In genomic region chr2:144299749-144300669, GRCm38 (mm10) we compare ENCODE assay signal across 10 mouse cellular contexts. TPM values are rescaled to one million over a fixed set of nuclear protein-coding genes. Genes with fewer than 3 reads are reported as not detected.
A peak's percentile ranks its signal among the peaks of the same experiment; 100 is the strongest.
DNase-seq lines count a peak whose midpoint lies in the region; ATAC-seq and TF ChIP-seq lines count a peak whose summit lies in the region.
"Had no signal": no experiment of that assay in that cellular context is flagged by ENCODE, and none has a peak within 500 bp of the region (broad histone marks: within the 10 kb centered on the region; RNA-seq: fewer than 3 reads in every experiment).

No protein-coding gene starts in this region.

- no peaks in the 10 kb centered on the region for H3K27me3 ChIP-seq in forebrain, postnatal 0 days (ENCODE audit: insufficient read depth, low read length)
- no peaks in the 10 kb centered on the region for H3K27me3 ChIP-seq in forebrain, embryonic 16.5 days (replicated peaks; ENCODE audit: control insufficient read depth, insufficient read depth, low read length)
- no peaks in the 10 kb centered on the region for H3K27me3 ChIP-seq in intestine, postnatal 0 days (replicated peaks; ENCODE audit: control insufficient read depth, insufficient read depth, low read length)
- H3K27me3 ChIP-seq in stomach, embryonic 16.5 days (ENCODE audit: control insufficient read depth, insufficient read depth, low read length) = no peaks in the 10 kb centered on the region
- H3K27me3 ChIP-seq in hindbrain, embryonic 13.5 days = no peaks in the 10 kb centered on the region

- DNase-seq in forebrain, postnatal 0 days = peak; percentile 13
- peak; percentile 8 for DNase-seq in urinary bladder, adult 18-20 months (ENCODE audit: low spot score in 2 of 2)
- no peak for DNase-seq in urinary bladder, postnatal 36 days (ENCODE audit: low spot score in 2 of 2)
- DNase-seq in embryo, embryonic 10 days (ENCODE audit: low spot score) = no peak

- no peak overlapping the region for H3K9ac ChIP-seq in forebrain, postnatal 0 days
- H3K9ac ChIP-seq in forebrain, embryonic 16.5 days (replicated peaks; ENCODE audit: low read depth, low read length) = no peak overlapping the region
- H3K9ac ChIP-seq in intestine, postnatal 0 days (ENCODE audit: low read depth, low read length) = no peak overlapping the region
- H3K9ac ChIP-seq in stomach, embryonic 16.5 days (ENCODE audit: low read length) = no peak overlapping the region
- no peak overlapping the region for H3K9ac ChIP-seq in hindbrain, embryonic 13.5 days

- H3K36me3 ChIP-seq in forebrain, postnatal 0 days (ENCODE audit: insufficient read depth) = no peaks in the 10 kb centered on the region
- no peaks in the 10 kb centered on the region for H3K36me3 ChIP-seq in forebrain, embryonic 16.5 days (ENCODE audit: control insufficient read depth, insufficient read depth)
- H3K36me3 ChIP-seq in intestine, postnatal 0 days (ENCODE audit: control insufficient read depth, insufficient read depth) = no peaks in the 10 kb centered on the region
- no peaks in the 10 kb centered on the region for H3K36me3 ChIP-seq in stomach, embryonic 16.5 days (ENCODE audit: control insufficient read depth, insufficient read depth, low read length)
- H3K36me3 ChIP-seq in hindbrain, embryonic 13.5 days = no peaks in the 10 kb centered on the region
- H3K36me3 ChIP-seq: midbrain, embryonic 10.5 days had no signal

- no peak overlapping the region for H3K4me3 ChIP-seq in forebrain, postnatal 0 days (ENCODE audit: low read depth, low read length)
- no peak overlapping the region for H3K4me3 ChIP-seq in forebrain, embryonic 16.5 days (replicated peaks; ENCODE audit: low read length)
- no peak overlapping the region for H3K4me3 ChIP-seq in intestine, postnatal 0 days (ENCODE audit: low read depth, low read length)
- no peak overlapping the region for H3K4me3 ChIP-seq in stomach, embryonic 16.5 days (replicated peaks; ENCODE audit: low read length)
- H3K4me3 ChIP-seq in hindbrain, embryonic 13.5 days = no peak overlapping the region
- H3K4me3 ChIP-seq: midbrain, embryonic 10.5 days had no signal

- H3K4me2 ChIP-seq in forebrain, postnatal 0 days (ENCODE audit: low read depth) = no peak overlapping the region
- no peak overlapping the region for H3K4me2 ChIP-seq in forebrain, embryonic 16.5 days (ENCODE audit: low read length)
- H3K4me2 ChIP-seq in intestine, postnatal 0 days (replicated peaks; ENCODE audit: low read depth) = peak overlapping the region; percentile 17
- peak overlapping the region; percentile 5; the same call in 1 of the 2 replicates for H3K4me2 ChIP-seq in stomach, embryonic 16.5 days (ENCODE audit: low read depth, low read length)
- H3K4me2 ChIP-seq in hindbrain, embryonic 13.5 days = no peak overlapping the region

- no peaks in the 10 kb centered on the region for H3K9me3 ChIP-seq in forebrain, postnatal 0 days (ENCODE audit: low read length)
- no peaks in the 10 kb centered on the region for H3K9me3 ChIP-seq in forebrain, embryonic 16.5 days (ENCODE audit: control insufficient read depth, low read length)
- no peaks in the 10 kb centered on the region for H3K9me3 ChIP-seq in intestine, postnatal 0 days (ENCODE audit: control insufficient read depth)
- H3K9me3 ChIP-seq in stomach, embryonic 16.5 days (replicated peaks; ENCODE audit: control insufficient read depth, low read length) = no peaks in the 10 kb centered on the region
- no peaks in the 10 kb centered on the region for H3K9me3 ChIP-seq in hindbrain, embryonic 13.5 days
- H3K9me3 ChIP-seq: midbrain, embryonic 10.5 days had no signal

- 67% methylated on average over 9 of the region's 9 CpGs for WGBS in forebrain, postnatal 0 days
- WGBS in forebrain, embryonic 16.5 days = 75% methylated on average over 9 of the region's 9 CpGs
- 51% methylated on average over 9 of the region's 9 CpGs for WGBS in intestine, postnatal 0 days
- WGBS in stomach, embryonic 16.5 days = 47% methylated on average over 9 of the region's 9 CpGs
- 83% methylated on average over 9 of the region's 9 CpGs for WGBS in hindbrain, embryonic 13.5 days

- no peak for TF ChIP-seq CTCF in forebrain, postnatal 0 days (IDR thresholded peaks at IDR 0.05; ENCODE audit: low read depth)
- no peak for TF ChIP-seq CTCF in intestine, postnatal 0 days (IDR thresholded peaks at IDR 0.05; ENCODE audit: low read depth)

- ATAC-seq in forebrain, postnatal 0 days = no peak
- no peak for ATAC-seq in forebrain, embryonic 16.5 days
- peak; percentile 85 for ATAC-seq in intestine, postnatal 0 days
- peak; percentile 57 for ATAC-seq in stomach, embryonic 16.5 days (ENCODE audit: insufficient read depth, low FRiP score)
- no peak for ATAC-seq in hindbrain, embryonic 13.5 days (ENCODE audit: low FRiP score)

- no peak overlapping the region for H3K27ac ChIP-seq in forebrain, postnatal 0 days (ENCODE audit: low read depth, low read length)
- no peak overlapping the region for H3K27ac ChIP-seq in forebrain, embryonic 16.5 days (ENCODE audit: low read length)
- peak overlapping the region; percentile 70 for H3K27ac ChIP-seq in intestine, postnatal 0 days (ENCODE audit: low read depth, low read length)
- H3K27ac ChIP-seq in stomach, embryonic 16.5 days (ENCODE audit: low read length) = peak overlapping the region; percentile 57
- no peak overlapping the region for H3K27ac ChIP-seq in hindbrain, embryonic 13.5 days
- H3K27ac ChIP-seq: midbrain, embryonic 10.5 days had no signal

- no peaks in the 10 kb centered on the region for H3K4me1 ChIP-seq in forebrain, postnatal 0 days (ENCODE audit: insufficient read depth)
- no peaks in the 10 kb centered on the region for H3K4me1 ChIP-seq in forebrain, embryonic 16.5 days (replicated peaks; ENCODE audit: control insufficient read depth, insufficient read depth, low read length)
- peaks cover 12% of the 10 kb centered on the region for H3K4me1 ChIP-seq in intestine, postnatal 0 days (replicated peaks; ENCODE audit: control insufficient read depth, insufficient read depth, low read length)
- H3K4me1 ChIP-seq in stomach, embryonic 16.5 days (ENCODE audit: control insufficient read depth, insufficient read depth, low read length) = 0 out of 2 replicates have a peak, but pooled peaks cover 5% of the 10 kb centered on the region
- H3K4me1 ChIP-seq in hindbrain, embryonic 13.5 days (replicated peaks) = no peaks in the 10 kb centered on the region
- H3K4me1 ChIP-seq: midbrain, embryonic 10.5 days had no signal

RNA-seq across cellular contexts. Expression of gene Snx5, which starts 29.3 kb away (rescaled TPM):
- 69.7 and 71.6 TPM in 2 replicates for total RNA-seq in forebrain, postnatal 0 days (2014; rRNA removed)
- 41.2 and 45.9 TPM in 2 replicates for polyA plus RNA-seq in forebrain, postnatal 0 days (2015; fragmentation: Nextera tagmentation; extraction: Ambion mirVana)
- 55.2 and 64.3 TPM in 2 replicates for polyA plus RNA-seq in forebrain, embryonic 16.5 days (2015; fragmentation: Nextera tagmentation; extraction: Ambion mirVana)
- polyA plus RNA-seq in intestine, postnatal 0 days (2015; fragmentation: Nextera tagmentation; extraction: Ambion mirVana) = 116 and 123 TPM in 2 replicates
- 106 and 109 TPM in 2 replicates for polyA plus RNA-seq in stomach, embryonic 16.5 days (2015; fragmentation: Nextera tagmentation; extraction: Ambion mirVana)
- polyA plus RNA-seq in hindbrain, embryonic 13.5 days (2015; fragmentation: Nextera tagmentation; extraction: Ambion mirVana) = 72.8 and 74.9 TPM in 2 replicates

RNA-seq across cellular contexts. Expression of gene Mgme1, which starts 29.5 kb away (rescaled TPM):
- 5.2 and 5.4 TPM in 2 replicates for total RNA-seq in forebrain, postnatal 0 days (2014; rRNA removed)
- 4.6 and 5.8 TPM in 2 replicates for polyA plus RNA-seq in forebrain, postnatal 0 days (2015; fragmentation: Nextera tagmentation; extraction: Ambion mirVana)
- polyA plus RNA-seq in forebrain, embryonic 16.5 days (2015; fragmentation: Nextera tagmentation; extraction: Ambion mirVana) = 10.8 and 11.4 TPM in 2 replicates
- 8.8 and 9.6 TPM in 2 replicates for polyA plus RNA-seq in intestine, postnatal 0 days (2015; fragmentation: Nextera tagmentation; extraction: Ambion mirVana)
- 18.3 and 20.0 TPM in 2 replicates for polyA plus RNA-seq in stomach, embryonic 16.5 days (2015; fragmentation: Nextera tagmentation; extraction: Ambion mirVana)
- 11.1 and 12.1 TPM in 2 replicates for polyA plus RNA-seq in hindbrain, embryonic 13.5 days (2015; fragmentation: Nextera tagmentation; extraction: Ambion mirVana)

RNA-seq across cellular contexts. Expression of gene Ovol2, which starts 31.9 kb away (rescaled TPM):
- total RNA-seq in forebrain, postnatal 0 days (2014; rRNA removed) = 0.23 TPM in 1 of 2 replicates, not detected in the other
- 0.18 and 0.23 TPM in 2 replicates for polyA plus RNA-seq in forebrain, postnatal 0 days (2015; fragmentation: Nextera tagmentation; extraction: Ambion mirVana)
- polyA plus RNA-seq in forebrain, embryonic 16.5 days (2015; fragmentation: Nextera tagmentation; extraction: Ambion mirVana) = not detected in 2 replicates
- polyA plus RNA-seq in intestine, postnatal 0 days (2015; fragmentation: Nextera tagmentation; extraction: Ambion mirVana) = 7.5 and 7.9 TPM in 2 replicates
- polyA plus RNA-seq in stomach, embryonic 16.5 days (2015; fragmentation: Nextera tagmentation; extraction: Ambion mirVana) = 3.2 and 3.5 TPM in 2 replicates
- not detected in 2 replicates for polyA plus RNA-seq in hindbrain, embryonic 13.5 days (2015; fragmentation: Nextera tagmentation; extraction: Ambion mirVana)
- polyA plus RNA-seq: C2C12; midbrain, embryonic 10.5 days had no signal

Comparison
In these comparisons a context has a peak if more than half of its experiments do, and no peak if none do; other contexts are left out.
1. DNase-seq: peak in forebrain, postnatal 0 days (single experiment) and urinary bladder, adult 18-20 months (2 of 2); none in urinary bladder, postnatal 36 days (0 of 2) and embryo, embryonic 10 days (single experiment).
2. ATAC-seq: peak in intestine, postnatal 0 days (single experiment) and stomach, embryonic 16.5 days (single experiment); none in forebrain, postnatal 0 days (single experiment), forebrain, embryonic 16.5 days (single experiment) and hindbrain, embryonic 13.5 days (single experiment).
3. H3K27ac ChIP-seq: peak in intestine, postnatal 0 days (single experiment) and stomach, embryonic 16.5 days (single experiment); none in forebrain, postnatal 0 days (single experiment), forebrain, embryonic 16.5 days (single experiment) and hindbrain, embryonic 13.5 days (single experiment).
4. H3K4me2 ChIP-seq: peak in intestine, postnatal 0 days (single experiment) and stomach, embryonic 16.5 days (single experiment); none in forebrain, postnatal 0 days (single experiment), forebrain, embryonic 16.5 days (single experiment) and hindbrain, embryonic 13.5 days (single experiment).